Mouse (Mus musculus): Measurements from ENCODE around the gene Gm44973.
"Not testable (repeated sequence)": the region's sequence is repeated elsewhere in the genome, so short reads cannot be mapped to it uniquely, and the experiment has no call there.

Gene Gm44973

DNA sequence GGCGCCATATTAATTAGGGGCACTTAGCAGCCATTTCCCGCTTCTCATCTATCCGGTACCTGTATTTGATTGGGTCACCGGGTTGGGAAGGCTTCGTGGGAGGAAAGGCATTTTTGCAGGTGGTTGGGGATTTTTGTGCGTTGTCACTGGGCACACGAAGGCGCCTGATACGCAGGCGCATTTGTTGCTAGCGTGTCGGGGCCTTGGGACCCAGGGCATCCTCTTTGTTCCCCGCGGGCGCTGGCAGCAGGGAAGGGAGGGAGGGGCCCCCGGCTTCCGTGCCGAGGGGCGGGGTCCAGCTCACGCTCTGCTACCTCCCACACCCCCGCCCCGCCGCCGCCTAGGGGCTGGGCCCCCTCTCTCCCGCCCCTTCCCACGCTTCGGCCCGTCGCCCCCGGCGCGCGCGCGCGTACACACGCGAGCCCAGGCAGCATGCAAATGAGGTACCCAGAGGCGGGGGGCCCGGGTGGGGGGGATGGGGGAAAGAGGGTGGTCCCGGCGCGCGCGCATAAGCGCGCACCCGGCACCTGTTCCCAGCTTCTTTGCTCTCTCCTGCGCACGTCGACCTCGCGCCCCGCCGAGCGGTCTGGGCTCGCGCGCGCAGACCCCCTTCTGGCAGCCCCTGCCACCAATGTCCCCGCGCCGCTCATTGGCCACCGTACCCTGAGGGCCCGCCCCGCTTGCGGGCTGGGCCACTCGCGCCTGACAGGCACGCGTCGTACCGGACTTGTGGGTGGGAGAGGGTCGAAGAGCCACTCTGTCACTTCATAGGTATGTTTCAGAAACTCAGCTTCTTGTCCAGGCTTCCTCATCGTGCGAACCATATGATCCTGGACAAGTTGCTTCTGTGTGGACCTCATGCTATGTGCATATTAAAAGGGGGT, at the start of gene Gm44973:
Gene Gm44973, plus strand, starts transcription at position 379 of the 884 bp plus-strand sequence.
- DNase-seq (ENCODE audit: low spot score): peak; percentile 89

DNA sequence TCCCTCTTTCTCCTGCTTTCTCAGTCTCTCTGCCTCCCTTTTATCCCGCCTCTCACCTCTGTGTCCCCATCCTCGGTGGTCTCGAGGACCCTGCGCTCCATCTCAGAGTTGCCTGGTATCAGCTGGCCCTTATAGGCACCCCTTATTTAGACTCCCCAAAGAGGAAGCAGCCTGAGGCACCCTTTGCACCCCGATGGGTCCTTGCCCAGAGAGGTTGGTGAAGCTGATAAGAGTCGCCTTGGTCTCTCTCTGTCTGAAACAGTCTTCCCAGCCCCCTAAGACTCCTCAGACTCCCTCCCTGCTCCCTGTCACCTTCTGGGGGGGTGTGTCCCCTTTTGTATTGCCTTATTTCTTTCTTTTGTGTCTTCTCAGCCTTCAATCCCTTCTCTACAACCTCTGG, 44.2 kb upstream of the Gm44973 start, which contains the start of gene Sbk3:
Gene Sbk3, minus strand, starts transcription at position 101 of the 400 bp plus-strand sequence.
- DNase-seq (ENCODE audit: low spot score): no peak

DNA sequence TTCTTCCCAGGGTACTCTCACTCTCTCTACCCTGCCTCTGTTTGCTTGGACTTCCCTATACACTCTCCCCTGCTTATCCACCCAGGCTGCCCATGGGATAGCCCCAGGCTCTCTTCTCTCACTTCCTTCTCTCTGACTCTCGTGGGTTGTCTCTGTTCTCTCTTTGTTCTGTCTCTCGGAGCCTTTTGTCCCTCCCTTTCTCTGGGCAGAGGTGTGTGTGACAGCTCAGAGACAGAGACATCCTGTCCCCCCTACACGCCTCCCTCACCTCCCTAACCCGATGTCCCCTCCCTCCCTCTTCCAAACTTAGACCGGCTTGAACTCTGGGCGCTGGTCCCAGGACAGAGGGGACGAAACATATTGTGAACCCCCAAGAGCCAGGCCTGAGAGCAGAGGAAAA, 43.6 kb upstream of the Gm44973 start:
- DNase-seq (ENCODE audit: low spot score): no peak

DNA sequence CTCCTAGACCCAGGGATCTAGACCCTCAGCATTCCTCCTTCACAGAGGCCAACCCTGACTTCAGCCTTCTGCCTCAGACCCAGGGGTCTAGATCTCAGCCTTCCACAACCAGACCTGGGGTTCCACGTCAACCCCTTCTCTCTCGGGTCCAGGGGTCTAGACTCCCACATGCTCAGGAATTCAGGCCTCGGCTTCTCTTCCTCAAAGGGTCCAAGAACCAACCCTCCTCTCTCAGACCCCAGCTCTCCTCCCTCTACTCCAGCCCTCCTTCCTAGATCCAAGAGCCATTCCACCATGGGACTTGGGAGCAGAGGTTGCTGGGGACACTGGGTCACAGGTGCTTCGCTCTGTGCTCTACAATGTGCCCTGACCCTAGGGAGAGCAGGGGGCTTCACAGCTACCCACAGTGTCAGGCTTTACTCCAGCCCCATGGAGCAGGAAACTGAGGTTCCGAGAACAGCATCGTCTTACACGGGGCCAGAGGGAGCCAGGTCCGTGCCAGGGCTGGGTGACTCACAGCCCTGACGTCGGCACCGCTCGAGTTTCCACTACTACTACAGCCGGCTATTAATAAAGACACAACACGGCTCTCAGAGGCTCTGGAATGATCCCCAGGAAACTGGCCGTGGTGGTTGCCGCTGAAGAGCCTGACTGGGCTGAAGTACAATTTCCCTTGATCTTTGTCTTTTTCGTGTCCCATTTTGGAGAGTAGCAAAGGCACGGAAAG, 42.8 kb upstream of the Gm44973 start:
- peak; percentile 24 for DNase-seq (ENCODE audit: low spot score)

DNA sequence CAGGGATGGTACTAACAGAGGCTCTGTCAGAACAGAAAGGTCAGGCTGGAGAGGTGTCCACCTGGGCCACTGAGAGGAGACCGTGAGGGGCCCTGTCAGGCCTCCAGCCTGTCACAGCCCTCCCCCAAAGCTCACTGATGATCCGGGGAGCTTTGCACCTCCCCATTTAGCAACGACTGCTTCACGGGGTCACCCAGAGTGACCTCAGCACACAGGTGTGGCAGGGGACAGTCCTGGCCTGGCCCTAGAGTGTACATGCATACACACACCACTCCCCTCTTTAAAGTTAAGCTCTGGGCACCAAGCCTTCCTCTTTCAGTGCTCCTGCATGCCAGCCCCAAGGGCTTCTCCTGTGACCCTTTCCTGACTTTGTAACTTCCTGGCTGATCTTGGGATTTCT, 39.8 kb upstream of the Gm44973 start:
- no peak for DNase-seq (ENCODE audit: low spot score)

DNA sequence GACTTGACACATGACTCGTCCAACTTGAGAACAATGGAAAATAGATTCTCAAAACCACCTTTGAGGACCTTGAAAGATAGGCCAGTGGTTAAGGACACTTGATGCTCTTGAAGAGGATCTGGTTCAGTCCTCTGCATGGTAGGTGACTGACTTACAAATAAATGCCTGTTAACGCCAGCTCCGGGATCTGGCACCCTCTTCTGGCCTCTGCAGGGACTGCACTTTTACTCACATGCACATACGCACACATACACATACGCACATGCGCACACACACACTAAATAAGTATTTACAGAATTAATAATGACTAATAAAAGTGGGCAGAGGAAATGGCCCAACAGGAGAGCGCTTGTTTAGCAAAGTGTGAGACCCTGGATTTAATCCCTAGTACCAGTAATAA, 38.5 kb upstream of the Gm44973 start:
- DNase-seq (ENCODE audit: low spot score): no peak

DNA sequence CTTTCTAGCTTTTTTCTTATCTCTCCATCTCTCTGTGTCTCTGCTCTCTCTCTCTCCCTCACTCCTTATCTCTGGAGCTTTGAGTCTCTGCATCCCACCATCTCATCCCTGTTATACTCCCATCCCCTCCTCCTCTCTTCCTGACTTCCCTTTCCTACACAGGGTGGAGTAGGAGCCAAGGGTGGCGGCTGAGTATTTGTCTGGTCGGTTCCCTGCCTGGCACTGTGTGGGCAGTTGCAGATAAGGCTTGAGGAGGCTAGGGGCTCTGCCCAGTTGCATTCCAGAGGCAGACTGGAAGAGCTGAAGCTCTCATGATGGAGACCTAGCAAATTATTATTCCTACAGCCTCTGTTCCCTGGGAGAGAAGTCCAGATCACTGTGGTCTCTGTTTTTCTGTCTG, 27.0 kb upstream of the Gm44973 start:
- no peak for DNase-seq (ENCODE audit: low spot score)

DNA sequence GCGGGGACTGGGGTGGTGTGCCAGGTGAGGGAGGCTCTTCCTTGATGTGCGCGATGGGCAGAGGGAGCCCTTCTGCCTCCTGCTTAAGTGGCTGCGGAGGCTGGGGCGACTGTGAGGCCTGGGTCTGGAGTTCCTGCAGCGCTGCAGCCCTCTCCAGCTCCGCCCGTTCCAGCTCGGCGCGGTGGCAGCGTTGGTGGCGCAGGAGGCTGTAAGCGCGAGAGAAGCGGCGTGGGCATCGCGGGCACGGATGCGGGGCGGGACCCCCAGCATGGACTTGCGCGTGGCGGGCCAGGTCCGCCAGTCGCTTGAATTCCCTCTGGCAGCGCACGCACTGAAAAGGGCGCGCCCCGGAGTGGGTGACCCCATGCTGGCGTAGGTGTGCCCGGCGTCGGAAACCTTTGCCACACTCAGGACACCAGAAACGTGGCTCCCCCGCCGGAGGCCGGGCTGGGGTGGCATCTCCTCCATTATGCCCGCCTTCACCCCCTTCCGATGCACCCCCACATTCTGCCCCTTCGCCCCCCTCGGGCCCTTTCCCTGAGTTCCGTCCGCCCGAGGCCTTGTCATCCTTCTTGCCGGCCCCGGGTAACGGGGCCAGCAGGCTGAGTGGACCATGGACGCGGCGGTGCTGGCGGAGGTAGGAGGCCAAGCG, 21.8 kb upstream of the Gm44973 start:
- DNase-seq (ENCODE audit: low spot score): no peak

DNA sequence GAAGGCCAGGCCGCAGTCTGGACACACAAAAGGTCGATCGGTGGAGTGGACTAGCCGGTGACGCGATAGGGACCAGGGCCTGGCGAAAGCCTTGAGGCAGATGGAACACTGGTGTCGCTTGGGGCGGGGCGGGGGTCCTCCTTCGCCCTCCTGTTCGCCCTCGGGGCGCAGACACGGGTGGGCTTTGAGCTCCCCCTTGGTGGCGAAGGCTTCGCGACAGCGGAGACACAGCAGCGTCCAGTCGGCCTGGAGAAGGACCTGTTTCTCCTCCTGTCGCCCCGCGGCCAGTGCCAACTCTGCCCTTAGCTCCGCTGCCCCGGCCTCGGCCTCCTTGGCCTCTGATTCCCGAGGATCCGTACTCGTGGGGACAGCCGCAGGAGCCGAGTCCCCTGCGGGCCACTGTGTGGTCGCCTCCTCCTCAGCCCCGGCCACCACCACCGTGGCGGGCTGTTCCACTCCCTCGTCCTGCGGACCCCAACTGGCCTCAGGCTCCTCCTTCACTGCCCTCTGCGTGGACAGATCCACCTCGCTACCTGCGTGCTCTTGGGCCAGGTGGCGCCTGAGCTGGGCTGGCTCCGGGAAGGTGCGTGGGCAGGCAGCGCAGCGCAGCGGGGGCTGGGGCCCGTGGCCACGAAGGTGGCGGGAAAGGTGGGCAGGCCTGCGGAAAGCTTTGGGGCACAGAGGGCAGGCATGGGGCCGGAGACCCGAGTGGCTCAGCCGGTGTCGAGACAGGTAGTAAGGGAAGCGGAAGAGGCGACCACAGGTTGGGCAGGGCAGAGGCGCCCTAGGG, 21.1 kb upstream of the Gm44973 start:
- no peak for DNase-seq (ENCODE audit: low spot score)

DNA sequence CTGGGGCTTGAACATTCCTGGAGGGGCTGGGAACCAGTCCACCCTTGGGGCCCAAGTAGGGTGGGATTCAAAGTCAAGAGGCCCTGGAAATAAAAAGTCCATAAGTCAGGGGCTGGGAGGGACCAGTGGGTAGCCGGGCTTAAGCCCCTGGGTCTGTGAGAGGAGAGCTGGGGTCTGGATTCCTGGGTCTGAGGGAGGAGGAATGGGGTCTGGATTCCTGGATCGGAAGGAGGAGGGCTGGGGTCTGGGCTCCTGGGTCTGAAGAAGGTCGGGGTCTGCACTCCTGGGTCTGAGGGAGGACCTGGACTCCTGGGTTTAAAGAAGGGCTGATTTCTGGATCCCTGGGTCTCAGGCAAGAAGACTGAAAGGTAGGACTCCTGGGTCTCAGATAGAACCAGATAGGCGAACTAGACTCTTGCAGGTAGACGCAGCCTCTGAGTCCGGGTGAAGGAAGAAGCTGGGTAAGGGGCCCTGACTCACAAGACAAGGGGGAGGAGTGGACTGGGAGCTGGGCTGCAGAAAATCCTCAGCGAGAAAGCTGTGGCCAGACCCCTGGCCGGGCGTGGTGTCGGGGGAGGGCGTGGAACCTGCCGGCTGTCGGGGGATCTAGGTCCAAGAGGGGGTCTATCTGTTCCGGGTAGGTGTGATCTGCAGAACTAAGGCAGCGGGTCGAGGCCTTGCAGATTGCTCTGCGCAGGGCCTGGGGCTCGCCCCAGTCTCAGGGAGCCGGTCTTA, 19.9 kb upstream of the Gm44973 start:
- no peak for DNase-seq (ENCODE audit: low spot score)

DNA sequence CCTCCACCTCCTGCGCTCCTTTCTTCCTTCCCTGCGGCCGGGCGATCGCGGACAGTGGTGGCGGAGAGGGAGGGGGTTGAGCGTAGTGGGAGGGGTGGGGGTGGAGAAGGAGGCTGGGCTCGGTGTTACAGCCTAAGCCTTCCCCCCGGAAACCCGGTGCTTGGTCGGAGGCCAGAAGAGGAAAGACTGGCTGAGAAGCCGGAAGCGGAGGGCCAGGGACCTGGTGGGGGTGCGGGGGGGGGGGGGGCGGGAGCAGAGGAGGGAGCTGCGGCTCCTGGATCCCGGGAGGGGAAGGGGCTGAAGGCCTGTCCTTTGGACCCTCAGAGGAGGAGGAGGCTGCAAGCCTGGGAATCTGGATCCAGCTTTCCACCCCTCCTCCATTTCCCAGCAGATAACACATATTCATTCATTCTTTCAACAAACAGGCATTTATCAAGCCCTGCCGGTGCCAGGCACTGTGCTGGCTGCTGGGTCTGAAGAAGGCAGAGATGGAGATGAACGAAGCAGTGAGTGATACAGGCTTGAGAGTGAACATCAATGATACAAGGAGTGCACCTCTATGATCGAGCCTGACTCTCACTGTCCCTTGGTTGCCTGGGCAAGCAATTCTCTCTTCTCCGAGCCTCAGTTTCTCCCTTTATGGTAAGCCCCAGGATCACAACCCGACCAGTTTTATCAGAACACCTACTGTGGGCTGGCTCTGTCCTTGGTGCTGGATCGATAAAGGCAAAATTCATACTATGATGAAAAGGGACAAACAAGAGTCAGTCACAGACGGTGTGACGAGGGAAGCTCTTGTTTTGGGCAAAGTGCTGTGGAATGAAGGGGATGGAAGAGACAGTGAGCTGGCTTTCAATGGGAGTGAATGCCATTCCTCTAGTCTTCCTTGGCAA, 19.0 kb upstream of the Gm44973 start, which contains the start of gene Zfp579:
Gene Zfp579, minus strand, starts transcription at position 156 of the 893 bp plus-strand sequence.
- peak; percentile 93 for DNase-seq (ENCODE audit: low spot score)

DNA sequence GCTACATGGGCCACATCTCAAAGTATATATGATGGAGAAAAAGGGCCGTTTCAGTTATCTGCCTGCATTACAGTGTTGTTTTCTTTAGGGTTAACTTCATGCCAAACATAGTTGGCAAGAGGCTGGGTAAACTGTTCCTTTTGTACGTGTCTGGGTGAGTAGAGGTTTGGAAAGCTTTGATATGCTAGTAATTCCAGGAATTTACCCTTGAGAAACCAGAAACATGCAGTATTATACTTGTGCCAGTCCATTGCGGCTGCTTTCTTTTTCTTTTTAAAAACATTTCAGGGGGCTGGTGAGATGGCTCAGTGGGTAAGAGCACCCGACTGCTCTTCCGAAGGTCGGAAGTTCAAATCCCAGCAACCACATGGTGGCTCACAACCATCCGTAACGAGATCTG, 18.4 kb upstream of the Gm44973 start:
- DNase-seq (ENCODE audit: low spot score): no peak

DNA sequence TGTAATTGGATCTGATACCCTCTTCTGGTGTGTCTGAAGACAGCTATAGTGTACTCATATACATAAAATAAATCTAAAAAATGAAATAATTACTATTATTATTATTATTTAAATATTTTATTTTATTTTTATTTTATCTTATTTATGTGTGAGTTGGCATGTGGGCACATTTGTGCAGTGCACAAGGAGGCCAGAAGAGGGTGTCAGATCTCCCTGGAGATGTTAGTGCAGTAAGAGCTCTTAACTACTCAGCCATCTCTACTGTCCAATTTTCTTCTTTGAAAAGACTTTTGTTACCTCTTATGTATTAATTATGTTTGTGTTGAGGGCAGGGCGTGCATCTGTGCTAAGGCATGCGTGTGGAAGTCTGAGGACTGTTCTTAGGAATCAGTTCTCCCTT, 15.4 kb upstream of the Gm44973 start:
- no peak for DNase-seq (ENCODE audit: low spot score)

DNA sequence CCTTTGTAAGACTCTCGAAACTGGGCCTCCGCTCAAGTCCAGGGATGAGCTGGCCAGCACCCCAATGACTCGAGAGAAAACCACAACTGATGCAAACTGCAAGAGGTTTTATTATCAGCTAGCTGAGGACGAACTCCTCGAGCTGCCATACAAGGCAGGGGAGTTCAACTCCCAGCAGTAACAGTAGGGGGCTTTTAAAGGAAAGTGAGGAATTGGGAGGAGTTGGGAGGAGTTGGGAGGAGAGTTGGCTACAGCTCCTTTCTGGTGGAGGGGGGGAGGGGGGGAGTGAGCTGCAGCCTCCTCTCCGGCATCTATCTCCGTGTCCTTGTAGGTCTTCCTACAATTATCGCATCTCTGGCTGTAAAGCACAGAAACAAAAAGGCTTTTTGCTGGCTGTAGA, 12.4 kb upstream of the Gm44973 start:
- not testable (repeated sequence) for DNase-seq (ENCODE audit: low spot score)

DNA sequence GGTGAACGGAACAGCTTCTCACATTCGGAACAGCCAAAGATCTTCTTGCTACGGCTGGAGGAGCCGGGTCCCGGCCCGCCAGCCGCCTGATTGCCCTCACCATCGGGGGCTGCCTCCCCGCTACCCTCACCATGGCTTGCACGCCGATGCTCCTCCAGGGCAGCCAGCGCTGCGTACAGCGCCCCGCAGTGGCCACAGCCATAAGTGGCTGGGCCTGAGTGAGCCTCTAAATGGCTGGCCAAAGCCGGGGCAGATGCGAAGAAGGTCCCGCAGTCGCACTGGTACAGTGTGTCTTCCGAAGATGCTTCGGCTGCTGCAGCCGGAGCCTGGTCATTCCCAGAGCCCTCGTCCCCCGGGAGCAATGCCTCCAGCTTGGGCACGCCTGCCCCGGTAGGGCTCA, 7.1 kb upstream of the Gm44973 start:
- DNase-seq (ENCODE audit: low spot score): no peak

DNA sequence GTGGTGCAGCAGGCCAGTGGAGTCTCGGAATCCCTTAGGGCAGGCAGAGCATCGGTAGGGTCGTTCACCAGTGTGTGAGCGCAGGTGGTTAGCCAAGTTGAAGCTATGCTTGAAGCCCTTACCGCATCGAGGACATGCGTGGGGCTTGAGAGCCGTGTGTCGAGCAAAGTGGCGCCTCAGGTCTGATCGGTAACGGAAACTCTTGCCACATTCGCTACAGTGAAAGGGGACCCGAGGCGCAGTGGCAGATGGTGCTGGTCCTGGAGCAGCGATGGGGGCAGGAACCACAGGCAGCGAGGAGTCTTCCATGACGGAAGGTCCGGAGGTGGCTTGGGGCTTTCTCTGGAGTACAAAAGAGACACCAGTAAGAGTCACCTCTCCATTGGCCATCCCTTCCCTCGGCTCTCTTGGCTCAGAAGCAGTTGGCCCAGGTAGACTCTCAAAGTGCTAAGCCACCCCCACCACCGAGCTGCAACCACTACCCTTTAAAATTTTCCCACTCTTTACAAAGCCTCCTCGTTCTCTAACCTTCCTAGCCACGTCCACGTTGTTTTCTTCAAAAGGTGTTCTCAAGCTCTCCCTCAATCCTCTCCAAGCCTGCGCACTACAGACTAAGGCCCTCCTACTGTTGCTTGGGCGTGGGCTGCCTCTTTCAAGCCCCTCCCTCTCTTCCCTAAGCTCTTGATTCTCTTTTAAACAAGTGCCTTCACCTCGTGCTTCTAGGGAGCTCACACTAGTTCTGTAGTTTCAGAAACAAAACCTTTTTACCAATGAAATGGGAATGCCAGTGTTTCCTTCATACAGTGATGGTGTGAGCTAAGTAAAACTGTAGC, 2.4 kb upstream of the Gm44973 start:
- DNase-seq (ENCODE audit: low spot score): no peak

DNA sequence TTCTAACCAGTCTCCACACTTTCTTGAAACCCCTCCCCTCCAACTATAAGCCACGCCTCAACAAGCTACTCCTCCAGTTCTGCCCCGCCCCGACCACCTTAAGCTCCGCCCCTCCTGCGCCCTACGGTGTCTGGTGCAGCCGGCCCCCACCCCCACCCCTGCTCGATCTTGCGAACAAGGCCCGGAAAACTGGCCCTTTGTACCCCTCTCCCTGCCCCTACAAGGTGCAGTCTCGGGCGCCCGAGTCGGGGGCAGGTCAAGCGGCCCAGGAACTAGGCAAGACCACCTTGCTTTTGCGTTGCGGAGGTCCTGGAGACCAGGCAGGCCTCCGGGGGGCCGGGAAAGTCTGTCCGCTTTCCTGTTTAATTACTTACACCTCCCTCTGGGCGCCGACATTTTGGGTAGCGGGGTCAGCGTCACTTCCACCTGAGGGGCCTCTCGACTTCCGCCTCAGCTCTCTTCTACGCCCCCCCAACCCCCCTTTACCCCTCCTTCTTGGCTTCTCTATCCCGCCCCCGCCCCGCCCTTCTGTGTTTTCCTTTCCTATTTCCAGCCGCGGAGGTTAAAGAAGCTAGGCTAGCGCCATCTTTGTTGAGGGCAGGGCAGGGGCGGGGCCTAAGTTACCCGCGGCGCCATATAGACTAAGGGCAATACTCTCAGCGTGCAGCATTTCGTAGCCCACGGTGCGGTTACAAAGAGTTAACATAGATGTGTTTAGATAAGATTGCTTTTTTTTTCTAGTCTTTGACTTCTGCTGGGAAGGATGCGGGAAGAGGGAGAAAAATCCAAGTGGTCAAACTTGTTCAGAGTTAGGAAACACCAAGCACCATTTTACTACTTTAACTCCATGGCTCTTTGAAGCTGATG, 812 bp upstream of the Gm44973 start, which contains the start of the genes Zfp524 and Fiz1:
Gene Zfp524, plus strand, starts transcription at position 165 of the 867 bp plus-strand sequence.
Gene Fiz1, minus strand, starts transcription at position 447 of the 867 bp plus-strand sequence.
- peak; percentile 97 for DNase-seq (ENCODE audit: low spot score)

DNA sequence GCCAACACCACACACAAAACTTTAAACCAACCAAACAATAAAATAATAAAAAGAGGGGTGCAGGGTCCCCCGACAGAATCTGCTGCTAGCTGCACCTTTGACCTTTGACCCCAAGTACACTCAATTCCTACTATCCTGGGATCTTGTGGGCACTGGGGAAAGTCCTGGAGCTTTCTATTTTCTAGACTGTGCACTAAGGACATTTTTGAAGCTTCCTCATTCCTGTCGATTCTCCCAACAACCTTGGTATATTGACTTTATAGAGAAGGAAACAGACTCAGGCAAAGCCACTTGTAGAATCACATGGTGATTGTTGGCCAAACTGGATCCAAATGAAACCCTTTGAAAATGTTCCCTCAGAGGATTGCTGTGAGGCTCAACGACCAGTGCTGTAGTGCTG, 761 bp downstream of the Gm44973 start:
- DNase-seq (ENCODE audit: low spot score): no peak

Data from urinary bladder, postnatal 25 days (tissue).